Mouse (Mus musculus) gastrocnemius, postnatal 10 days (tissue): ENCODE measurements around the gene Fasn. TPM values are rescaled to one million over a fixed set of nuclear protein-coding genes. Genes with fewer than 3 reads are reported as not detected.
"Not testable (repeated sequence)": the region's sequence is repeated elsewhere in the genome, so short reads cannot be mapped to it uniquely, and the experiment has no call there.

ENCODE experiments used
- DNase-seq: peaks from one replicate; pipeline ENCODE4 v3.0.0; 2021; ENCODE audit warnings: mixed read lengths
- long read RNA-seq, 2 experiments: library from polyadenylated mRNA; stranded (forward); transcript quantifications; one replicate each; pipeline ENCODE4 v2.0.0; 2021
- total RNA-seq, 2 experiments: library from RNA; stranded (reverse); gene quantifications; 2 replicates each; pipeline ENCODE4 v1.2.3; 2021

Fasn gene
- 10 to 100 TPM; 21.8 to 26.4 TPM for total RNA-seq
- long read RNA-seq, experiment 1, full-length matches to known transcripts: 12 of 23 reads
- long read RNA-seq, experiment 1, partial matches to known transcripts: 11 of 23 reads
- long read RNA-seq, experiment 1, other reads (novel, unspliced or antisense): 0 of 23 reads
- long read RNA-seq, experiment 2, full-length matches to known transcripts: 11 of 28 reads
- long read RNA-seq, experiment 2, partial matches to known transcripts: 12 of 28 reads
- long read RNA-seq, experiment 2, other reads (novel, unspliced or antisense): 5 of 28 reads

- DNase-seq: peak; percentile 96
Observed at GRCm38 (mm10) chr11:120823956-120824786, at the start of gene Fasn. Fasn (minus strand) TSS chr11:120824547.

DNA sequence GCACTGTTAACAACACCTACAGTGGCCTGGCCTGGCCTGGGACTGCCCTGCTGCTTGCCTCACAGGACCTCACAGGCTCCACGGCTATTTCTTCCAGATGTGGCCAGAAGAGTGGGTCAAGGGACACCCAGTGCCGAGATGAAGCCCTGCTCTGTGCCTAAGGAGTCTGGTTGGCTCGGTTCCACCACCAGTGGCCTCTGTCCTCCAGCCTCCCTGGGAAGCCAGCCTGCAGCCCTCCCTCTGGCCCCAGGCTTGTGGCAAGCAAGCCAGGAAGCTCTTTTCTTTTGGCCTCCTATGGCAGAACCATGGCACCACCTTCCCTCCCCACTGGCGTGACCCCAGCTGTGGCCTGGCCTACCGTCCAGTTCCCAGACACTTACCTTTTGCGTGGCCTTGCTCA is 48.9 kb upstream of the Fasn start:
- peak; percentile 31 for DNase-seq

DNA sequence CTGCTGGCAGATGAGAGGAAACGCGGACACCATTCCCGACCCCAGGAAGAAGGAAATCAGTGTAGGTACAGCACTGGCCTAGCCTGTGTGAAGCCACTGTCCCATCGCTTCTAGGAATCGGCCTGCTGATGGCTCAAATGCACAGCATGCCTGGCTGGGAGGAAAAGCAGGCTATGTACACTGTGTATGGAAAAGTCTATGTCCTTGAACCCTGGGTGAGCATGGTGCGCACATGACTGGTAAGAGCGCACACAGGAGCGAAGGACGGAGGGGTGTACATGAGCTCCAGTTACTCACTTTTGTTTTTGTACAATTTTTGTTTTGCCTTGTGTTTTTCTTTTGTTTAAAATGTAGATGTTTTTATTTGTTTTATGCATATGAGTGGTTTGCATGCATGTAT is 47.2 kb upstream of the Fasn start:
- no peak for DNase-seq

- no peak for DNase-seq
Observed at GRCm38 (mm10) chr11:120865816-120866215, 41.5 kb upstream of the Fasn start.

DNA sequence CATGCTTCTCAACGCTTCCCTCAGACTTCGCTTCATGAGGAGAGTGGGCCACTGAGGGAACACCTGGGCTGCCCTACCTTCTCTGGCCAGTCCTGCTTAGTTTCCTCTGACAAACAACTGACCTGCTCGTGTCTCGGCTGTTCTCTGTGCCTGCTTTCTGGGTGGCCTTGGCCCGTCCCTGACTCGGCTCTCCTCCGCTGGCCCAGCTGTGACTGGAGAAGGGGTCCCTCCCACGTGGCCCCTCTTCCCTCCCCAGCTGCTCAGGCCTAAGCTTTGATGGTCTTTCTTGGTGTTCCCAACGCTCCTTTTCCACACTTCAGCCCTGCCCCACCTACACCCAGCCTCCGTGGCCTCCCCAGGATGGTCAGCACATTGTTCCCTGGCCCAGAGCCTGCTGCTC is 38.5 kb upstream of the Fasn start:
- no peak for DNase-seq

DNA sequence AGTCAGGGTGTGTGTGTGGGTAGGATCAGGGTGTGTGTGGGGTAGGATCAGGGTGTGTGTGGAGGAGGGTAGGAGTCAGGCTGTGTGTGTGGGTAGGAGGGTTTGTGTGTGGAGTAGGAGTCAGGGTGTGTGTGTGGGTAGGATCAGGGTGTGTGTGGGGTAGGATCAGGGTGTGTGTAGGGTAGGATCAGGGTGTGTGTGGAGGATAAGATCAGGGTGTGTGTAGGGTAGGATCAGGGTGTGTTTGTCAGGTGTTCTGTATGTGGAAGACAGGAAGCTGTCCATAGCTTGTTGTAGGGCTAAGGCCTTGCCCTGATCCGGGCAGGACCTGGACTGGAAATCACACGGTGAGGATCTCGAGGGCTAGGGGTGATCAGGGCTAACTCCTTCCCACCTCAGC is 31.6 kb upstream of the Fasn start:
- DNase-seq: not testable (repeated sequence)

- DNase-seq: no peak
Observed at GRCm38 (mm10) chr11:120853788-120854187, 29.4 kb upstream of the Fasn start.

DNA sequence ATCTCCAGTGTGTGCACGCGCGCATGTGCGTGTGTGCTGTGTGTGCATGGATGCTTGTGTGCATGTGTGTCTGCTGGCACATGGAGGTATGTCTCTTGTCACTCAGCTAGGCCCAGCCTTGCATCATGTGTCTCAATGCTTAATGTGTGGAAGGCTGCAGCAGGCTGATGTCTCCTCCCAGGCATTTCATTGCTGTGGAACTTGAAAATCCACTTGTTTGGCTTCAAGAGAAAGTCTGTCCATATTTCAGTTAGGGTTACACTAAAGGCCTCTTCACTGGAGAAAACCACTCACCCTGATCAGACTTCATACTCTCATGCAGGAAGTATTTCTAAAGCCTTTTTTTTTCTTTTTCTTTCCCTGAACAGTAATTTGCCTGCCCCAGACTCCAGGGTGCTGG is 28.8 kb upstream of the Fasn start:
- no peak for DNase-seq

DNA sequence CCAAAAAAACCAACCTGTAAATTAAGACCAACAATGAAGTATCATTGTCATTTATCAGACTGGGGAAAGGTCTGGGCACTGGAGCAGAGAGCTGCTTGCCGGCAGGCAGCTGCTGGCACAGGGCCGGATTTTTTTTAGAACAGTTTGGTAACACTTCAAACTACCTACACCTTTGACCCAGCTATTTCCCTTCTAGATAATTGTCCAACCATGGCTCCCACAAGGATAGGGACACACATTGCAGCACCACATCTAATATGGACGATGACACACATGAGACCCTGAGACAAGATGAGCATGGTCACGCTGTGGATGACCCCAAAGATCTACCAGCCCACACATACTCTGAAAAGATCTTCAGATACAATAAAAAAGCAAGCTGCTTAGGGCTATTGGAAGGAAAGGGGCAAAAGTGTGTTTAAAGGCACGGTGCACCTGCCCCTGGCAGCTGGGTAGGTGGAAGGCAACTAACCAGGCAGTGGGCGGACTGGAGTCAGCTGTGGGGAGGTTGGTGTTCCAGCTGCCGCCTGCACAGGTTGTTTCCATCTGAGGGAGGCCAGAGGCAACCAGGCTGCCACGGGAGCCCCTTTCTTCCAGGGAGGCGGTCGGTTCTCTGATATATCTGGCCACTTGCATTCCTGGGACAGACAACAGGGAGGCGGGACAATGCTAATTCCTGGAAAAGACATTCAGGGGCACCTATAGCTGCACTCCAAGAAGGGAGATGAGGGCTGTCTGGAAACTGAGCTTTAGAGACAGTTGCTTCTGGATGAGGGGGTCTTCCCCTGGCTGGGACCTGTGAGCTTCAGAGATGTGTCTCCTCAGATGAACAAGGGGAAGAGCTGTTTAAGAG is 28.0 kb upstream of the Fasn start:
- DNase-seq: no peak

DNA sequence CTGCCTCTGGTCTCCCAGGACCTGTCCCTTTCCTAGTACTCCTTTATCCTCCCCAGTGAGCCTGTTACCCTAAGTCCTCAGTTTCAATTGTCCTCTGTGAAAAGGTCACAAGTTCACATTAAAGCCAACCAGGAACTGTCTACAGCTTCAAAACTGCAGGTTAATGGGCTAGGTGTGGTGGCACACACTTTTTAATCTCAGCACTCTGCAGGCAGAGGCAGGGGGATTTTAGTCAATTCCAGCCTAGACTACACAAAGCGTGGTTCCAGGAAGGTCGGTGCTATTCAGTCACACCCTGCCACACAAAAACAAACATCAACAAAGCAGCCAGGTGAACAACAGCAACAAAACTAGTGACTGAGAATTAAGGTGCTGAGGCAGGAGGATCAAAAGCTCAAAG is 27.2 kb upstream of the Fasn start:
- DNase-seq: no peak

DNA sequence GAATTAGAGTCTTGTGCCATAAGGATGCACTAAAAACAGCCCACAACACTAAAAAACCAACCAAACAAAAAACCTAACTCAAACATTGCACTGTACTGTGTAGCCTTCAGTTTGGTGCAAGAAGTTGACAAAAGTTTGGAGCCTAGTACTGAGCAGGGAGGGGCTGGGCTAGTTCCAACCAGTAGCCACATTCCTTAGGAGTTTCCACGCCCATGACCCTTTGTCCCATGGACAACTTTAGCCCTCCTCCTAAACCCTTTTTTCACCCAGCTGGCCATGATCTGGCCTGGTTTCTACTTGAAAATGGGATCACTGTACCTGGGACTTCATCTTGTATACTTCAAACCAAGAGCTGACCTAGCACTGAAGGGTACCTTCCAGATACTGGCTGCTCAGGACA is 26.8 kb upstream of the Fasn start:
- DNase-seq: no peak

- DNase-seq: no peak
Observed at GRCm38 (mm10) chr11:120850331-120851030, 26.1 kb upstream of the Fasn start.

DNA sequence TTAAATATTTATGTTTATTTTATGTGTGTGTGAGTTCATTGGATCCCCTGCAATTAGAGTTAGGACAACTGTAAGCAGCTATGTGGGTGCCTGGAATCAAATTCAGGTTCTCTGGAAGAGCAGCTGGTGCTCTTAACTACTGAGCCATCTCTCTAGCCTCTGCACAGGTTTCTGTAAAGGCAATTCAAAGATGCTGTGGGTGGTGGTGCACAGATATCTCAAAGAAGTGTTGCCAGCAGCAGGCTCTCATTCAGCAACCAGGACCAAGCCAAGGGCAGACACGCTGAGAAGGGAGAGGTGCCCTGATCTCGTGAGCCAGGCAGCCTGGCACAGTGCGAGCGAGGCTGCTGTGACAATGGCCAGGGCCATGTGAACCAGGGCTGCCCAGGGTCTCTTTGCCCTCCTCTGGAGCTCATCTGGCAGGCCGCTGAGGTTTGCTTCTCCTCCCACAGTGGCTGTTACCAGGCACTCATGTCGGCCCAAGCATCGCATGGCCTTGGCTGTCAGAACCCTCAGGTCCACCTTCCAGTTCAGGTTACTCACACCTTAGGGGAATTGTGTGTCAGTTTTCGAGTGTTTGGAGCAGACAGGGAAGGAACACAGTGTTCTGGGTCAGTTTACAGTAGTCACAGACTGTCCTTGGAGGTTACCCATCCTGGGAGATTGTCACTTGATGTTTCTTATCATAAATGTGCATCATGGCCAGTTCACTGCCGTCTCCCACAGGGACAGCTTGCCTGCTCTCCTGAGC is 22.6 kb upstream of the Fasn start:
- DNase-seq: no peak

DNA sequence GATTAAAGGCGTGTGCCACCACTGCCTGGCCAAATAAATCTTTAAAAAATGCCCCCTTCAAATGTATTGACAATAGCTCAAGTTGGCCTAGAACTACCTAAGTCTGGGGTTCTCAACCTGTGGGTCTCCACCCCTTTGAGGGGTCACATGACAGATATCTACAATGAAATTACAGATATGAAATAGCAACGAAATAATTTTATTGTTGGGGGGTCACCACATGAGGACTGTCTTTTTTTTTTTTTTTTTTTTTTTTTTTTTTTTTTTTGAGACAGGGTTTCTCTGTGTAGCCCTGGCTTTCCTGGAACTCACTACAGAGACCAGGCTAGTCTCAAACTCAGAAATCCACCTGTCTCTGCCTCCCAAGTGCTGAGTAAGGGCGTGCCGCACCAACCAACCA is 20.0 kb upstream of the Fasn start:
- DNase-seq: no peak

DNA sequence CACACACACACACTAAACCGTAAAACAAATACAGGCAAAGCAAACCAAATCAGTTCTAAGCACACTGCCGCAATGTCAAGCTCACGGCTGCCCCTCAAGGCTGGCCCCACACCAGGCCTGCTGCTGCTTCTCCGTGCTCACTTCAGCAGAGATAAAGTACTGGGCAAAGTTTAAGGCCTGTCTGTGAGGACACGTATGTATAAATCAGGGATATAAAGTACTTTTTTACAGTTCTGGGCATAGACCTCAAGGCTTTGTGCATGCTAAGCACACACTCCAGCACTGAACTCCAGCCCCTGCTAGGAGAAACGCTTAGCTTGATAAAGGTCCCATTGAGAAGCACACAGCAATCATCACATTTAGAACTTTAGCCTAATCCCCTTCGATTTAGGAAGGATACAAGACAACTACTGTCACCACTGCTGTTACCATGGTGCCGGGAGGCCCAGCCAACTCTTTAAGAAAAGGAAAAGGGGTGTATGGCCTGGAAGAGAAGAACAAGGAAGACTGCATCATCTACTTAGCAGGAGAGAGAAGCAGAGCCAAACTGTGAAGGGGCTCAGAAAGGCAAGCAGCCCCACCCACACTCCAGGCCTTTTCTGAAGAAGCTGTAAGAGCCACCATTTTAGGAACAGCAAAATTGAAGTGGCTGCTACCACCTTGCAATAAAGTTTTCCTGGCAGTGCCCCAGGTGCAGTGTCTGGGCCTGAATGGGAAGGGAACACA is 9.4 kb upstream of the Fasn start:
- no peak for DNase-seq

DNA sequence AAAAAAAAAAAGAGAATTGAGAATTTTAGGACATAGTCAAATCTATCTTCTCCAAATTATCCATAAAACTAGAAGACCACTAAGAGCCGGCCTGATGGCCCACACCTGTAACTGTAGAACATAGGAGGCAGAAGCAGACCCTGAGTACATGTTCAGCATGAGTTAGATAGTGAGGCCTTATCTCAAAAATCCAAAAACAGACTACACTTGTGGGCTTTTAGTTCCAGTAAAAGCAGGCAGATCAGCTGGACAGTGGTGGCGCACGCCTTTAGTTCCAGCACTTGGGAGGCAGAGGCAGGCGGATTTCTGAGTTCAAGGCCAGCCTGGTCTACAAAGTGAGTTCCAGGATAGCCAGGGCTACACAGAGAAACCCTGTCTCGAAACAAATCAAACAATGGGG is 8.6 kb upstream of the Fasn start:
- not testable (repeated sequence) for DNase-seq

GRCm38 (mm10) chr11:120831659-120832440 is 7.5 kb upstream of the Fasn start:
- no peak for DNase-seq

DNA sequence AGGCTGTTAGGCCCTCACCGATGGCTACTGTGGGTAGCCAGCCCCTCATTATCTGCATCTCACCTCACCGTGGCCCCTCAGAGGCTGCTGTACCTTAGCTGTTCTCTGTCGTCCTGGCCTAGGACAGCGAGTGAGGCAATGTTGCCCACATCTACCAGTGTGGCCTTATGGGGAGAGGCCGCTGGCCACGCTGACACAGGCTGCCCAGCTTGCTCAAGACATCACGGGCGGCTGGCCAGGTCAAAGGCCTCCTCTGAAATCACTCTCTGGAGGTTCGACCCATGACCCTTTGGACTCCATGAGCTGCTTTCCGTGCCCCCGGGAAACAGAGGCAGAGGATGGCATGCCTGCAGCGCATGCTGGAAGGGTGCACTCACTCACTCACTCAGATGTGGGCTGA is 6.3 kb upstream of the Fasn start:
- no peak for DNase-seq

DNA sequence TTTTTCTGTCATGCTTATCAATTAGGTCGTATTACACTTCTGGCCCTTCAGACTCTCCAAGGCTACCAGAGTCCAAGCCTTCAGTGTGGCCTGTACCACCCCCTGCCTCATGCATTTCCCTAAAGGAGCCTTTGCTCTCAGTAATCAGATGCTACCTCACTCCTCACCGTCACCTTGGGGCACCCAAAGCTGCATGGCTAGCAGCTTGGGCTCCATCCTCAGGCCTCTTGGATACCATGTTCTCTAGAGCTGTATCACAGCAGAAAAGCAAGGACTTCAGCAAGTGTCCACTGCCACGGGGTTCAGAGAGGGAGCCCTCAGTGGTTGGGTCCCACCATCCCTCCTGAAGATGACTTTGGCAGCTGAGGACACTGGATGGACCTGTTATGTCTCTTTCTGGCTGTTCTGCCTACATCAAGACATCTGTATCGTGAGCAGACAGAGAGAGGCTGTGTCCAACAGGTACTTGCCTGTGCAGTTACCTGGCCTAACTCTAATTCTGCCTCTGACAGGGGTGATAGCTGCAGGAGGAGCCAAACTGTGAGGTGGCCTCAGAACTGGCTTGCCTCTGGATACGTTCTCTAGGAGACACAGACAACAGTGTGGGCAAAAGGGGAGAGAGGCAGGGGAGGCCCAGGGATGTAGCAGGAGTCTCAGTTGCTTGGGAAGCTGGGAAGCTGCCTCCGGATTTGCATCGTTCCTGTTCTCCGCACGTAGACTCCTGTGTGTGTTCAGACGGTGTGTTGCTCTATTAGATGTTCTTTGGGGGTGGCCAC is 5.6 kb upstream of the Fasn start:
- DNase-seq: no peak
